Mouse (Mus musculus) forelimb bud, embryonic 11.5 days (tissue): Measurements from ENCODE around the gene Jpt2.
"Not testable (repeated sequence)": the region's sequence is repeated elsewhere in the genome, so short reads cannot be mapped to it uniquely, and the experiment has no call there.

ENCODE experiments used
- DNase-seq: peaks from one replicate; pipeline ENCODE4 v3.0.0-alpha.2; 2012; ENCODE audit warnings: low read depth, low spot score

Gene Jpt2

GRCm38 (mm10) chr17:24960135-24960851, at the start of gene Jpt2:
Gene Jpt2, minus strand, starts transcription at chr17:24960689.
- peak; percentile 98 for DNase-seq

GRCm38 (mm10) chr17:25007480-25007879, 47.0 kb upstream of the Jpt2 start:
- no peak for DNase-seq

GRCm38 (mm10) chr17:25005102-25005501, 44.6 kb upstream of the Jpt2 start:
- no peak for DNase-seq

- DNase-seq: no peak
Measured at GRCm38 (mm10) chr17:24994721-24995120, 34.2 kb upstream of the Jpt2 start.

GRCm38 (mm10) chr17:24987221-24987620, 26.7 kb upstream of the Jpt2 start:
- no peak for DNase-seq

- no peak for DNase-seq
Measured at GRCm38 (mm10) chr17:24960852-24961715, 595 bp upstream of the Jpt2 start.

- no peak for DNase-seq
Measured at GRCm38 (mm10) chr17:24959371-24959770, 1.1 kb downstream of the Jpt2 start.

- no peak for DNase-seq
Measured at GRCm38 (mm10) chr17:24953291-24953690, 7.2 kb downstream of the Jpt2 start.

- DNase-seq: no peak
Measured at GRCm38 (mm10) chr17:24950671-24951070, 9.8 kb downstream of the Jpt2 start.

GRCm38 (mm10) chr17:24948204-24948603, 12.3 kb downstream of the Jpt2 start:
- DNase-seq: no peak

GRCm38 (mm10) chr17:24943589-24943988, 16.9 kb downstream of the Jpt2 start:
- DNase-seq: not testable (repeated sequence)

- no peak for DNase-seq
Measured at GRCm38 (mm10) chr17:24943036-24943435, 17.5 kb downstream of the Jpt2 start.

- DNase-seq: not testable (repeated sequence)
Measured at GRCm38 (mm10) chr17:24942453-24942852, 18.0 kb downstream of the Jpt2 start.

- no peak for DNase-seq
Measured at GRCm38 (mm10) chr17:24937266-24937665, 23.2 kb downstream of the Jpt2 start.

GRCm38 (mm10) chr17:24936259-24937237, 23.9 kb downstream of the Jpt2 start, which contains the start of gene Mapk8ip3:
Gene Mapk8ip3, minus strand, starts transcription at chr17:24936977.
- DNase-seq: peak; percentile 86

- no peak for DNase-seq
Measured at GRCm38 (mm10) chr17:24935666-24936065, 24.8 kb downstream of the Jpt2 start.

- DNase-seq: no peak
Measured at GRCm38 (mm10) chr17:24934926-24935325, 25.6 kb downstream of the Jpt2 start.

- no peak for DNase-seq
Measured at GRCm38 (mm10) chr17:24933163-24933562, 27.3 kb downstream of the Jpt2 start.

GRCm38 (mm10) chr17:24932431-24932830, 28.1 kb downstream of the Jpt2 start:
- DNase-seq: no peak

- no peak for DNase-seq
Measured at GRCm38 (mm10) chr17:24929506-24929905, 31.0 kb downstream of the Jpt2 start.

GRCm38 (mm10) chr17:24923246-24923645, 37.2 kb downstream of the Jpt2 start:
- no peak for DNase-seq
